Mouse (Mus musculus) heart, postnatal 0 days (tissue): ENCODE data around the gene Krtap1-5.

ENCODE experiments used
- CTCF ChIP-seq: IDR thresholded peaks from 2 replicates; pipeline ENCODE4 v1.5.1; 2016; ENCODE audit warnings: antibody characterized with exemption, control low read depth, low read depth
- EP300 ChIP-seq: IDR thresholded peaks from 2 replicates; pipeline ENCODE4 v1.6.1; 2016; ENCODE audit warnings: antibody characterized with exemption, low read depth

DNA sequence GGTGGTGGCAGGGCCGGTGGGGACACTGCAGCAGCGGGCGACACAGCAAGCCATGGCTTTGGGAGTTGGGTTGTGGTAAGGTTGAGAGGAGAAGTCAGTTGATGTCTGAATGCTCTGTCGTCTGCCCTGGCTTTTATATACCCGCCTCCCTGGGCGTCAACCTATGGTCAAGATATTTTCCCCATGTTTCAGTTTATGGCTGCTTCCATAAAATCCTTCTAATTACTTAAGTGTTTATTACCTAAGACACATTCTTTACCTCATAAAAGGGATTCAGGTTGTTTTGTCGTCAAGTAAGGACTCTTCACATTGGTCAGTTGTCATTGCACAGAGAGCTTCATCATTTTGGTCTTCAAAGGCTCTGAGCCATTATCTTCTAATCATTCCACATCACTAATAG, 14.3 kb downstream of the Krtap1-5 start, which contains the start of gene Krtap3-1:
- TF ChIP-seq CTCF (no peak), EP300 (no peak)
